Mouse (Mus musculus): ENCODE measurements at regions not wholly inside any gene's neighbourhood (a gene's known extent, or its start where the extent isn't known, plus 50 kb on each side); places are given as distances from the start of the nearest gene placed in this dataset.

DNA sequence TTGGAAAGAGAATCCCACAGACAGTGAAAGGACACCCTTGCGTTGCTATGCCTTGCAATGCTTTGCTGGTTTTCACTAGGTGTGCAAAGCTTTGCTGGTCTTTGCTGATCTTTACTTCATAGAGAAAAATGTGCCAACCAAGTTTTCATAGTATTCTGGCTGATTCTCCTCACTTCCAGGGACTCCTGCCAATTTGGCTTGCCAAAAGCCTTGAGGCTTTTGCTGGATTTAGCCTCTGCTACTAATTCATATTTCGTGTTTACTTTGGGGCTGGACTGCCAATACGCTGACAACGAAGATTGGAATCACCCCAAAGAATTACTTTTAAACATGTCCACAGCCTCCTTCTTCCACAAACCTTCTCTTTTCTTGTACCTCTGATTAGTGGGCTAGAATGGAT lies 162.2 kb upstream of the Ednrb start:
- DNase-seq = no peak

DNA sequence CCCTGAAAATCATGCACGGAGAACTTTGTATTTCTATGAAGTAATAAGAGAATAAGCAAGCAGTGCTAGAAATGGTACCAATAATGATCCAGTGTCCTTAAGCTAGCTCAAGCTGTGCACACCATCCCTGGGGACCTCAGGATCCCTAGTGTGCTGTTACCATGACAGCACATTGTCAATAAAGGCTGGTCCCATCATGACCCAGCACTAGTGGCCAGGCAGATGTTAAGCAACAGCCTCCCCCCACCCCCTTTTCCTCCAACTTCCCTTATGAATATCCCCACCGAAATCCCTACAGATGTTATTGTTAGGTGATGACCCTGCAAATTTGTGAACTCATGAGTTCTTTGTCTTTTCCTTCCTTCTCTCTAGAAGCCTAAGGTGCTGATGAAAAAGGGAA lies 160.9 kb upstream of the Ednrb start:
- DNase-seq = no peak

DNA sequence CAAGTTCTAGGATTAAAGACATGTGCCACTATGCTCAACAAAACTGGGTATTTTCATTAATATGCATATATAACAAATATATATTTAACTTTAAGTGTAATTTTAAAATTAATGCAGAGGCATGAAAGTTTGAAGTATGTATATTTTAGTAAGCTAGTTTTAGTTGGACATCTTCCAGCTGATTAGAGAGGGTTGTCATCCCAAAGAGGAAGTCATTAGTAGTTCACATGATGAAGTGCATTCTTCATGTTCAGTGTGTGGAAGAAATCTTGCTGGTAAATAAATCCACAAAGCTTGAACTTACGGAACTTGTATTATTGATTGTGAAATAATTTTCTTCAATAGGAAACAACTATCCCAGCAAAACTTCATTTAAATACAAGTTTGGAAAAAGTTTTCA lies 158.2 kb upstream of the Ednrb start:
- DNase-seq = no peak

DNA sequence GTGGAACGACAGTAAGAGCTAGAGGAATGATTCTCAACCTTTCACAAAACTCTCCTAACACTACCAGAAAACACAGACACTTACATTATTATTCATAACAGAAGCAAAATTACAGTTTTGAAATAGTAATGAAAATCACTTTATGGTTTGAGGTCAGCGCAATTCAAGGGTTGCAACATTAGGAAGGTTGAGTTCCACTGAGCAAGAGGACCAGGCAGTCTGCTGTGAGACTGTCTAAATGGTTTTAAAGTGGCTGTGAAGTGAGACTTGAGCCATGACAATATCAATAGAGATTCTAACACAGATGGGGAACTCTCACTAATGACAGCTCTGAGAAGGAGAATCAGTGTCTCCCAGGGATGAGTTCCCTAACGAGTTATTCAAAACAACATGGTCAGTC lies 146.2 kb upstream of the Ednrb start:
- no peak for DNase-seq

DNA sequence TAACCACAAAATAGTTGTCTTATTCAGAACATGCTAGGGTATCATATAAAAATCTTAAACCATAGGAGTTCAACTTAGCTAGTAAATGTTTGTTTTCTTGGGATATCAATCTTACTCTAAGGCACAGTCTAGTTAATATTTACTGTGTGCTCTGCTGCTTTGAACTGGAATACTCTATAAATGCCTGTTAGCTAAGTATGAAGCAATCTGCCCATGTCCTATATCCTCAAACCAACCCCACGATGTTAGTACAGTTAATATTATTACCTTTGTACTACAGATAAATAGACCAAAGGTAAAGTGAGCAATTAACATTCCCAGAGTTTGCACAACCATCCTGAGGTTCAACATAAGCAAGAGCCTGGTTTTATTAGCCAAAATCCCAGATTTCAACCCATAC lies 145.7 kb upstream of the Ednrb start:
- no peak for DNase-seq

DNA sequence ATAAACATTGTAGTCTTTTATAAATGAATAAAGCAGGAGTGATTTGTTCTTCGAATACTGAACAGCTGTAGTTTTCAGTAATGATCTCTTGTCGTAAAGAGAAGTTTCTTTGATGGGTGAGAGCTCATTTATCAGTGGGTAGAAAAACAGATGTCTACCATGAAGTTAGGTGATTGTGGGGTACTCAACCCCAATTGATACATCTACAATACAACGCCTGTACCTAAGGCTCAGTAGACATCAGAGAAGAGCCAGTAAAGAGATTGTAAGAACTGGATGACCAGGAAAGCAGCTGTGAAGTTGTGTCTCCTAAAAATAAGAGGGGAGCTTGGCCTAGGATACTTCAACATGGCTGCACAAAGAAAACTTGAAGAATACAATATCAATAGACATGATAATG lies 143.1 kb upstream of the Ednrb start:
- no peak for DNase-seq

DNA sequence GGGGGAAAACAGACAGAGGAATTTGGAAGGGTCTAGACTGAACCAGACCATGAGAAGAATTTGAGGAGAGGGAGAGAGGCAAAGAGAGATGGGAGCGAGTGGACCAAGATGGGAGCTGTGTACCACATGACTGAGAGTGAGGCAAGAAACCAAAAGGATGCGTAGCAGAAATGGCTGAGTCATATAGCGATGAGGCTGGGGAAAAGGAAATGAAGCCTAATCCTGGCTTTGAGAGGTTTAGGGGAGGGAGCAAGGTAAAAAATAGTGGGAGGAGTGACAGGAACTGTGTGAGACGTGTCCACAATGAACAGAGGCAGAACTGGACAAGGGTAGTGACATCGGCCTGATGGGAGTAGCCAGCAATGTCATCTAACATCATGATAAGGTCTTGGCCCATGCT lies 140.1 kb upstream of the Ednrb start:
- no peak for DNase-seq

DNA sequence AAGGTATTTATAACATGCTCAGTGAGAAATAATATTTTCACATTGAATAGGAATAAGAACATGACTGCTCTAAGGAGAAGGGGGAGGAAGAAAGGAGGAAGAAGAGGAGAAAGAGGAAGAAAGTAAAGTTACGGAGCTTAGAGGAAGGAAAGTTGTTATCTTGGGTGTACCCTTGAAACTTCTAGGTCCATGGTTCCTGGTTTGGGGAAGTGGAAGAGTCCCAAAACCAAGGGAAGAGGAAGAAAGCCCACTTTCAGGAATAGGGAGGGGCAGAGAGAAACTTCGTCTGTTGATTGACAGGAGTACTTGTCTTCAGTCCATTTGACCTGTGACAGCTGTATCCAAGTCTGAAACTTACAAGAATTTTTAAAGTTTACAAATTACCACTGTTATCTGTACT lies 134.6 kb upstream of the Ednrb start:
- DNase-seq = no peak

DNA sequence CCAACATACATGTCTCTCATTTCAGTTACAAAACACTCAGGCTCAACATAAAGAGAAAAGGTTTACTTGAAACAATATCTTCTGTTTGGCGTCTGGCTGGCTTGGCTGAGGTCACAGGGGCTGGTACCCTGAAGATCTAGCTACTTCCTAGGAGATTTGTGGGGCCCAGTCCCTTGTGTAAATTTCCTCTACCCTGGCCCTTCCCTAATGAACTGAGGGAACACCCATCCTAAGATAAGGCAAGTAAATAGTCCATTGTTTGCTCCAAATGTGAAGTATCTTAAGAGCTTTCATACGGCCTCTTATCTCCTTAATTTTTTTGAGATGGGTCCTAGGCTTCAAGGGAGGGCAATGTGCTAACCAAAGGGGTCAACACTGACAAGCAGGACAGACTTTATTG lies 133.6 kb upstream of the Ednrb start:
- DNase-seq = no peak

DNA sequence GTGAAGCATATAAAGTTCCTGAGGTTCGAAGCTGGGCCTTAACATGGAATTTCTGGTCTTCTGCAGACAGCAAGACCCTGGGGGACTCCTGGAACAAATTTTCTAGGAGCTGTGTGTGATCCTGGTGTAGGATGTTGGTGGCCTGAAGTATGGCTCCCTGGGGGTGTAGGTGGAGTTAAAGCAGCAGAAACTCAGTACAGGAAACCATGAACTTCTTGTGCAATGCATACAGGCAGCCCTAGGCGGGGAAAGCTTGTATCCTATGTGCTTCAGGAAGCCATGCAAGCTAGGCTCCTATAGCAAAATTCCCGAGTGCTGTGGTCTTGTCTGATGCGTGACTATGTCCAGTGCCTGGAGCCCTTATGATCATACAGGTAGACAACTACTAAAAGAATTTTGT lies 129.8 kb upstream of the Ednrb start:
- DNase-seq = no peak

DNA sequence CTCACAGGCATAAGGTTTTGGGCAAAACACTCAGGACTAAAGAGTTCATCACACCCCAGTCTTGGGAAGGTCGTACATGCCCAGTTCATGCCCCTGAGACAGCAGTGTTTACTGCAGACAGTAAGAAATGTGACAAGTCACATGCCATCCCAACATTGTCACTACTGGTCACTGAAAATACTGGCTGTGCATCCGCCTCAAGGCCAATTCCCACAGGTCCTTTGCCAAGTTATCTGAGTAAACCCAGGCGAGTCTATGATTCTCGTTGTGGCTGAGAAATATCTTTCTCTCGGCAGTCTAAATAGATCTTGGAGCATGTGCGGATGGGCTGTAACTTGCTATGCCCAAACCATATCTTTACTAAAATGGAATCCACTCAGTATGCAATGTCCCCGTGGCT lies 128.9 kb upstream of the Ednrb start:
- DNase-seq = no peak

DNA sequence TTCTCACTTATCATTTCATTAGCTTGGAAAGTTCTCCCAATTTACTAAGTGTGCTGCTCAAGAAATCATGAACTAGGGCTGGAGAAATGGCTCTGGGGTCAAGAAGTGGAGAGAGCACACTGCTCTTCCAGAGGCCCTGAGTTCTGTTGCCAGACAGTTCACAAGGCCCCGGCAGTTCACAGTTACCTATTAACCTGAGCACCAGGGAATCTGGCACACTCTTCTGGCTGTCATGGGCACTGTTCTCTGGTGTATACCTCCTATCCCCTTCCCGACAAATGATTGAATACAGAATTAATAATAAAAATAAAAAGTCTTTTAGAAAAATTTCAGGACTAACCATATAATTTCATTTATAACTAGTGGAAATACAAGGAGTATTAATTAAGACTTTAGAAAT lies 125.1 kb upstream of the Ednrb start:
- no peak for DNase-seq

DNA sequence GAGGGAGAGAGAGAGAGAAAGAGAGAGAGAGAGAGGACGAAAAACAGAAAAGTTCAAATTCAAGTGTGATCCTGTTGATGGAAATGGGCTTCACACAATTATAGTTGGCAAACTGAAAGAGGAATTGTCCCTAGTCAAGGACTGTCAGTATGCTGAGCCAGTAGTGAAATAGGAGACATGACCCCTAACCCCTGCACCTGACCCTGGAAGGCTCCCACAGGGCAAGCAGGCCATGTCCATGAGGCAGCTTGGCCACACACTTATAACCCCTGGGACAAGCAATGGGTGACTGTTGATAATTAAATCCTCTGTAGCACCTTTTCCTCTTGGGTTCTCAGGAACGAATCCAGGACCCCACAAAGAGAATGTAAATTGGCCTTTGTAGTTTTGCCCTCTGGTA lies 122.1 kb upstream of the Ednrb start:
- no peak for DNase-seq

DNA sequence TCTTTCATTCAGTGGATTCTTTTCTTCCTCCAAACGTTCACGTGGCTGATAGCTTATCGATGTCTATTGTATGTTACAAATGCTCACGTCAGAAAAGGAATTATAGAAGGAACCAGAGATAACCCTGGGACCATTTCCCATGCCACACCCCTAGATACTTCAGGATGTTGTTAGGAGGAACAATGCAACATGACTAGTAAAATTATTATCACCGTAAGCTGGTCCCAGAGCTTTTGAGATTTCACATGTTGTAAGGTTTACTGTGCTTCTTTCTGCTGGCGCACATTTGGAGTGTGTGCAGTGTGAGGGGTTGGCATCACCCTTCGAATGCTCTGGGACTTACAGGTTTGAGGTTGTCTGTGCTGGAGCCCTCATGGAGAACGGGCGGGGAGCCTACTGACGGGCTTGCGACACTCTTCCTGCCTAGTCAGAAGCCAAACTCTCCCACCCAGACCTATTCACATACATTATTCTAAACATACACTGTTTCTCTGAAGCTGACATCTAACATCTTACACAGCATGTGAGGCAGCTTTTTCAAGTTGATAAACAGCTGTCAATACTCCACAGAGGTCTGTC lies 118.2 kb upstream of the Ednrb start:
- DNase-seq = no peak

DNA sequence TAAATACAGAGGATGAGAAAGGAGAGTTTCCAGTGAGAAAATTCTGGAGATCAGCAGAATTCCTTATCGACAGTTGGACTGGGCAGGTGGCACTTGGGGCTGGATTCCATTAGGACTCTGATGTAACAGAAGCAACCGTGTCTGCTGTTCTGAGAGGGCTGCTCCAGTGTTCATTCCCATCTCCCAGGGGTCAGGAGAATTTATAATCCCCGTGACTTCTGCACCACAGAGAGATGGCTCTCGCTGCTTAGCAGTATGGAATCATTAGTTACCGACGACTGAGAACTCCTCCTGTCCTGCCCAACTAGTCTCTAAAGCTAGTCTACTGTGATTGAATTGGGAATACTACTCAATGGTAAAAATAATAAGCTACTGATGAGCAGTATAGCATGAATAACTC lies 107.7 kb upstream of the Ednrb start:
- DNase-seq = no peak

DNA sequence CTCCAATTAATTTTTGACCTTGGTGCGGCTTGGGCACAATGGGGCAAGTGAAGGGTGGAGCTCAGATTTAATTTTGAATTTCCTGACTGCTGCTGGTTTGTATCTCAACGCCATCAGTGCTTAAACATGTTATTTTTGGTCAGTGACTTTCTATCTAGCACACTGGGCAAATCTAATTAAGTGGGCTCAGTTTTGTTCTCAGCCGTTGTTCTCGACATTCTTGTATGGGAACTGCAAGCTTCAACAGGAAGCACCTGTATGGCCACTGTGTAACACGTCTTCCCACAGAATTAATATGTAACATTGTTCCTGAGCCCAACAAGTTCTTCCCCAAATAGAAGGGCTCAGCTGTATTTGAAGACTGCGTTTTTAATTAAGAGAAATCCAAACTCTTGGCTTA lies 105.7 kb upstream of the Ednrb start:
- DNase-seq = no peak

DNA sequence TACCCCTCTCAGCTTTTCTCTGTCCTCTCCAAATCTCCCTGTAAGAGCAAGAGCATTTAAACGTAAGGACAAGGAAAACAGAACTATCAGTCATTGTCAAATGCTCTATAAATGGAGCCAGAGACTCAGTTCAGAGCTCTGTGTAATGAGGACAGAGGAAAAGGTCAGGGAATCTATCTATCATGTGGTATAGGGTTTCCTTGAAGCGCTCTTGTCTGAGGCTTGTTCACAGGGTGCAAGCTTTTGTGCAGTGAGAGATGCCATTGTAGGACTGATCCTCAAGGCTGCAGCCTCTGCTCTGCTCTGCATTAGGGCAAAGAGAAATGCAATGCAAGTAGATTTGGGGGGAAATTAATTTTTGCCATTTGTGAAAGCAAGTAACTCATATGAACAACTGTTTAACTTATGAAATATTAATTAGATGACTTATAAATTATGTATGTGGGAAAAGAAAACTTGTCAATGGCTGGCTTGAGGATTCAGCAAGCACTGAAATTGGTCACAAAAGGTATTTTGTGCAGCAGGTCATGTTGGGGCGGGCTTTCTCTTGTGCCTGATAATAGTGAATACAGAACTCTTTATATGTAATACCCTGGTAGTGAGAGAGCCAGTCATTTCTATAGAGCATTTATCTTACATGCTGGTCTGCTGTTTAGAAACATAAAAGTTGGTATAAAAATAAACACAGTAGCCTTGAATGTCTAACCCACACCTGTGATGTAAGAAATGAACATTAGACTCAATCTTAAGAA lies 104.0 kb upstream of the Ednrb start:
- DNase-seq = no peak

DNA sequence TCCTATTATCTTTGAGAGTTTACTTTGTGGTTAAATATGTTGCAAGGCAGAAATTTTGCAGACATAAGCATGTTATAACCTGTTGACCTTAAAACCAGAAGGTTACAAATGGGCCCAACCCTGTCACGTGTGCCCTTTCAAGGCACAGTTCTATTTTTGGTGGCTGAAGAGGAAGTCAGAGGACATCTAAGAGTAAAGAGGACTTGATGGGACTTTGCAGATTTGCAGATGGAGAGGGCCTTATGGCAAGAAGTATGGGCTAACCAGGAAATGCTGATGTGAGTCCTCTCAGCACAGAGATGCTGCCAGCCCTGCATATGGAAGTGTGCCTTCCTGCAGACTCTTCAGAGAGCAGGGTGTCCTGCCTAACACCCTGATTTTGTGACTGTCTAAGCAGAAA lies 101.6 kb upstream of the Ednrb start:
- no peak for DNase-seq

DNA sequence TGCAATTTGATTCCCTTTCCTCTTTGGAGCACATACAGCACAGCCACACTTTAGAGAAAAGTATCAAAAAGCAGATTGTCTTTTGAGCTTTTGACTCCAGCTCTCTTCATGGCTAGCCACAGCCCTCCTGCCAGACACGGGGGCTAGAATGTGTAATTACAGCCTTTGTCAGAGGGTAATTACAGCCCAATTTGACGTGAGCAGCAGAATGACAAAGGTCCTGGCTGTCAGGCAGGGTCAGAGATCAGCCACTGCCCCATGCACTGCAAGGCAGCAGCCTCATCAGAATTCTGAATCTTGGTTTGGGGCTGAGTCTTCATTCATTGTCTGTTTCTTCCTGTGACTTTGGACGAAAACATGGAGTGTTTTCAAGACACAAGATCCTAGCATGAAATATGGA lies 95.7 kb upstream of the Ednrb start:
- DNase-seq = no peak

DNA sequence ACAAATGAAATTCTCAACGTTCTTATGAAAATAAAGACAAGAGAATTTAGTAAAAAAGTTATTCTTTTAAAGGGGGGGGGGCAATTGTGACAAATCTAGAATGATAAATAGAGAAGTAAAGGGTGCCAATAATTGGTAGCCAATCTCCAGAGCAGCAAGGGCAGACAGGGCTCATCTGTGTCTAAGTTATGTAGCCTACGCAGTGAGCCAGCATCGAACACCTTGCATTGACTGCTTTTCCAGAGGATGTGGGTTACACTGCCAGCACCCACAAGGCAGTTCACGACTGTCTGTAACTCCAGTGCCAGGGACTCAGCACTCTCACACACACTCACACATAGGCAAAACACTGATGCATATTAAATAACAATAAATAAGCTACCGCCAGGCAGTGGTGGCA lies 94.7 kb upstream of the Ednrb start:
- no peak for DNase-seq

DNA sequence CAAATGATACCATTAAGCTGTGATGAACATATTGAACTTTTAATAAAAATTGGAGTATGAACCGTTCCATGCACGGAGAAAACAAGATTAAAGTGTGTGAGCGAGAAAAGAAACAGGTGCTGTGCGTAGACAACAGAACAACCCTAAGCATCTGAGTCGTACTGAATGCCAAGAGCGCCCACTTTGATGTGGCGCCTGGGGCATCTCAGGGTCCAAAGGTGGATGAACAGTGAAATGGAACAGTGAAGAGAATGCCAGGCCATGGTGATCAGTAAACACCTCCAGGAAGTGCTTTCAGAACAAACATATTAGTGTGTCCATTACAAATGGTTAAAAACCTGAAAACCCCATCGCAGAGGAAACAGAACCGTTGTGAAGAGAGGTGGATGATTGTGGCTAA lies 94.0 kb upstream of the Ednrb start:
- DNase-seq = no peak

DNA sequence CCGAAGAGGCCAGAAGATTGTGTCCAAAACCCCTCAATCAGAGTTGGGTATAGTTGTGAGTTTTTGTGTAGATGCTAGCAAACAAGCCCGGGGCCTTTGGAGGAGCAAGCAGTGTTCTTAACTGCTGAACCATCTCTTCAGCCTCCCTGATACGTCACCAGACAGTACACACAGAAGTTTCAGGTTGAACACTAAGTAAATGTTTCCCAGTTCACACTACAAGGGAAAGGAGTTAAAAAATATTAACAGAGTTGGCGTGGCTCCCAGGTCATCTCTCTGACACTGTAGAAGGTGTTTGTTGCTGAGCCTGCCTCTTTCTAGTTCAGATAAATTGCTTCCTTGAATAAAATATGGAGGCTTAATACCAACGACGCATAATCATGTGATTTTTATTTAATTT lies 93.5 kb upstream of the Ednrb start:
- no peak for DNase-seq

DNA sequence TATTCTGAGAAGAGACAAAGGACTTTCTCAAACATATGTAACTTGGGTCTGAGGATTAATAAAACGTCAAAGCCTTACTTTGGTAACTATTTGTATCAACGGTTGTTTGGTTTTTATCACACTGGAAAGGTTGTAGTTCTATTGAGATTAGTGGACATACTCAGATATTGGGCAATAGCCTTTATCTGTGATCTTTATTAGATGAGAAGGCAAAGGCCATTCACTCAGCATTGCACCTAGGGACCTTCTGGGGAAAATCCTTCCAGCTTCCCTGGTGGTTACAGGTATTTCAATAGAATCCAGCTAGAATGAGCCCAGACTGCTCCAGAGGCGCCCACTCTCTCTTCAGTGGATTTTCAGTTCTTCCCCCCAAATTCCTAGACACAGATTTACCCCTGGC lies 89.6 kb upstream of the Ednrb start:
- DNase-seq = no peak

DNA sequence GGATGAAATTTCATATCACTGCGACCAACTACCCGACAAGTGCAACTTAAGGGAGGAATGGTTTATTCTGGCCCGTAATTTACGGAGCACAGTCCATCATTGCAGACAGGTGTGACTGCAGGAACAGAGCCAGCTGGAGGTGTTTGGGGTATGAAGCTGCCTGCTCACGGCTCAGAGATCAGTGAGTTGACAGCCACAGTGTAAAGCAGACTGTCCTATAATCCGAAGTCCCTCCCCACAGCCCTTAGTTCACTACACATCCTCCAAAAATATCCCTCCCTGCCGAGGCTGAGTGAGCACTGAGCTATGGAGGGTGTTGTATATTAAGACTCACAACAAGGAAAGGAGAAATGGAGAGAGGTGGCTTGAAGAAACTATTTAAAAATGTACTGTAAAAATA lies 88.0 kb upstream of the Ednrb start:
- DNase-seq = no peak

DNA sequence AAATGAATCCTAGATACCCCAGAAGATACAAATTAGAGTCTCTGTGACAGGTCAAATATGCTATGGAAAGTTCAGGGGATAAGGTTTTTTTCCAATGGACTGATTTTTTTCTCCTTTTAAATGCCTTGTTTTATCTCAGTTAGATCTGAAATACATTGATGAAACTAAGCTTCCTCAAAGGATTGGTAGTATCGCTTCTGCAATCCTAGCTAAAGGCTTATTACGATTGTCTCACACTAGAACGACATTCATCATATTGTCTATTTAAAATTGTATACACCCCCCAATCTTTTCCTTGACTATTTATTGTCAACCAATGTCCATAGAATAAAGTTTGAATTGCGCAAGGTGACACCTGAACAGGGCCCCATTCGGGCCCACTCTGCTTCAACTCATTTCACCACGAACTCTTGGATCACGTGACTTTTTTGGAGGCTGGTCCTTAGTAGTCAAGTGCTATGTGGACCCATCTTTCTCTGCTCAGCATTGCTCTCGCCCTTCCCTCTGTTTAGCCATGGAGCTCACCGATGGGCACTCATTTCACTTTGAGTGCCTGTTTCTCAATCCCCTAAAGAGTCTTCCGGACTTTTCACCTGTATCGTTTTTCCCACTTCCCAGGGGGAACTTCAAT lies 85.6 kb upstream of the Ednrb start:
- no peak for DNase-seq
